Mouse (Mus musculus) mesoderm, embryonic 11.5 days (tissue): ENCODE data around the gene Nsdhl.
A peak's percentile ranks its signal among the peaks of the same experiment; 100 is the strongest.

Source experiments
- DNase-seq: peaks from one replicate; pipeline ENCODE4 v3.0.0-alpha.2; 2012; ENCODE audit warnings: low read depth, low spot score

Nsdhl gene

GRCm38 (mm10) chrX:72917884-72918681, at the start of gene Nsdhl, which contains the start of gene Cetn2:
Nsdhl (plus strand) TSS chrX:72918557.
Cetn2 (minus strand) TSS chrX:72918411.
- peak; percentile 91 for DNase-seq

DNA sequence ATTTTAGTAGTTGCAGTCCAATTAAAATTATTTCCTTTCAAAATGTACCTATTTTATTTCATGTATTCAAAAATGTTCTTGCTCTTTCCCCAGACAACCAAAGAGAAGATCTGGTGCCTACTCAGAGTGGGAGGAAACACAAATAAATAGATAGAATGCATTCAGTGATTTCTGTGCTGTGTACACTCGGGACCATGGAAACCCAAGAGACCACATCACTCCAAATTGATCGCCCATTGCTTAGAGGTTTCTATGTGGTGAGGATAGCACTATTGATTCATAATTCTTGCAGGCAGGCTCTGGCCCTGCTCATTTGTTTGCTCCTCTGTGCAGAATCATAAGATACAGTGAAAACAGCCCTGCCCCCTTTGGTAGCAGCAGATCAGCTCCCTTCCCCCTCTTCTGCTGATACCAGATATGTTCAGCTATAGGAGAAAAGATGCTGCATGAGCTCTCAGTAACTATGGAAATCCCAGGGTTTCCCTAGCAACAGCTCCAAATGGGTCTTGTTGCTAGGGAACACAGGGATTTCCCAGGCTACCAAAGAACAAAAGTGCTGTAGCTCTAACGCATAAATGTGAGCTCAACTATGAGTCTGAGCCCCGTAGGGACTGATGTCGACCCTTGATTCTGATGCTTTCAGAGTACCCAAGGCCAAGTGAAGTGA, 22.8 kb upstream of the Nsdhl start:
- peak; percentile 60 for DNase-seq

DNA sequence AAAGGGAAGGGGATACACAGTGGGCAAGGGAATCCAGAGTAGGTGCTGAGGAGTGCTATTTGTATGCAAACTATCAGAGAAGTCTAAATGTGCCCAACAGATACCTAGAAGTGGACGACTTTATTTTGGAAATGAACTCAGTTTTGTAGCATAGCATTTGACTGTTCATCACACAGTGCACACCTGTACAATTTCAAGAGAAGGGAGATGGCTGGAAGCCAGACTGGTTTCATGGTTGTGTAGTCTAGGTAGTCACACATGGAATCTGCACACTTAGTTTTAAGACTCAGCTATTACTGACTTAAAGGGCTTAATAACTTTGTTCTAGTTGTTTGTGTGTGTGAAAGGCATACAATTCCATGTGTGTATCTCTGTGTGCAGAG, 22.3 kb upstream of the Nsdhl start:
- no peak for DNase-seq

- DNase-seq, result no peak
Observed at GRCm38 (mm10) chrX:72902530-72902929, 15.8 kb upstream of the Nsdhl start.

DNA sequence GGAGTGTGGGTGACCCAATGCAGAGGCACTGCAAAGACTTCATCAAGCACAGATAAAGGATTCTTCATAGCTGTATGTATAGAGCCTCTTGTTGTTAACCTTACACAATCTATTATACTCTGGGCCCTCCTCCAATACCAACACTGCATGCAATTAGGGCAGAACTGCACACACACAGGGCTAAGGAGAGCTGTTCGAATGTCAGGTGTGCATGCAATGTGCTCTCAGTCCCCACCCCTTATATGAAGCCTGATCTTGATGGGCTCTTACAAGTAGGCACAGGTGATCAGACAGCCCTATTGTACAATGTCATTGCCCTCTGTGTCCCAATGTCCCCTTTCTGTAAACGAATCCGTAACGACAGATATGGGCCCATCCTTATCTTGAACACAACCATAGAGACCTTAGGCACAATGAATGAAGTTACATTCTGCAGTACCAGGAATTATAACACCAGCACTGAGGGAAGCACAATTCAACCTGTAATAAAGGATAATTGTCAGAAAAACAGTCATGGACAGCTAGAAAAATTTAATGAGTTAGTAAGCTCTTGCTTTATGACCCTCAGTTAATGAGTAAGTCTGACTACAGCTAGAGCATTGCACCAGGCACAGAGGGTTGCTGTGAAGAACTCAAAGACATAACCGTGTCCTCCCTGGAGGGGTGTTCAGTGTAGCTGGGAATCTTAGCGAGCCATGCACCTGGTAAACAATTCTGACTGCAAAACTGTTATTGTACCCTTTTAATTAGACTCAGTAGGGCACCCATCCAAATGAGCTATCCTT, 10.5 kb upstream of the Nsdhl start:
- DNase-seq, result no peak

DNA sequence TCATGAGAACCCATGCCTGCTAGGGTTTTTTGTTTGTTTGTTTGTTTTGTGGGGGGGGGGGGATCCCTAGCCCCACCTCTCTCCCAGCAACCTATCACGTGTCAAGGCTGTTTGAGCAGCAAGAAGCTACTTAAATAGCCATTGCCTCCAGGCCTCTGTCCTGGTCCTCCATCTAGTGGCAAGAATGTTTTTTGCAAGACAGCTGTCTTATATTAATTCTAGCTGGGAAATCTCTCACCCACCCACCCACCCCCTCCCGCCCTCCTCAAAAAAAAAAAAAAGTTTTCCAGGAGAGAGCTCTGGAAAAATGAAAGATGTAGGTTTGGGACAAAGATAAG, 10.0 kb upstream of the Nsdhl start:
- peak; percentile 70 for DNase-seq

GRCm38 (mm10) chrX:72911611-72912010, 6.7 kb upstream of the Nsdhl start:
- no peak for DNase-seq

GRCm38 (mm10) chrX:72918682-72919059, 314 bp downstream of the Nsdhl start:
- no peak for DNase-seq

DNA sequence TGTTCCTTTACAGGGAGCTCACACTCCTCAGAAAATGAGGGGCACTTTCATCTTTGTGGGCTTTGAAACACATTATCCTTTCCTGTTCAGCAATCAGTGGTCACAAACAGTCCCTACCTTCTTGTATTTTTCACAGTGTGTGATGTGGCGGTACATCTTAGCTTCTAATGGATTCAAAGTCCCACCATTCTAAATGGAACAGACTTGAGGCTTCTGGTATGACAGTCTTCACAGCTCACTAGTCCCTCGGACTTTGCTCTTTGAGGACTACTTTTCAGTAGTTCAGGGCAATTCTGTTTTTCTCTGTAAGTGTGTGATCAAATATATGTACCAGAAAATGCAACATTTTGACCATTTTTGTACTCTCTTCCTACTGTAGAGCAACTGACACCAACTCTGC, 3.0 kb downstream of the Nsdhl start:
- DNase-seq, result no peak

GRCm38 (mm10) chrX:72953464-72953863, 35.1 kb downstream of the Nsdhl start:
- DNase-seq, result no peak

DNA sequence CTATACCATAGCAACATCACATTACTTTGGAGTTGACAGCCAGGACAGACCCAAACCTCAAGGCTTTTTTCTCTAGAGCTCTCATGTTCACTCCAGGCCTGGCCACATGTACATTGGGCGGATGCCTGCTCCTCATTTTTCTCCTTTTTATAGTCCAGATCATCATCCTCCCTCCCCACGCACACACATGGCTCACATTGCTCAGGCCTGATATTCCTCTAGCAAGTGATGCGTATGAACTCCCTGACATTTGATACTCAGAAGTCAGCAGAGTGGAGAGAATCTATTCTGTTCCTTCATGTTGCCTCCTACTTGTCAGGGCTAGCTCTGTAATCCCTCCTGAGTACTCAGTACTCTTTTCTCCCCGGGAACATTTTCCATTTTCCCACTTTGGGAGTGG, 38.1 kb downstream of the Nsdhl start:
- DNase-seq, result no peak

DNA sequence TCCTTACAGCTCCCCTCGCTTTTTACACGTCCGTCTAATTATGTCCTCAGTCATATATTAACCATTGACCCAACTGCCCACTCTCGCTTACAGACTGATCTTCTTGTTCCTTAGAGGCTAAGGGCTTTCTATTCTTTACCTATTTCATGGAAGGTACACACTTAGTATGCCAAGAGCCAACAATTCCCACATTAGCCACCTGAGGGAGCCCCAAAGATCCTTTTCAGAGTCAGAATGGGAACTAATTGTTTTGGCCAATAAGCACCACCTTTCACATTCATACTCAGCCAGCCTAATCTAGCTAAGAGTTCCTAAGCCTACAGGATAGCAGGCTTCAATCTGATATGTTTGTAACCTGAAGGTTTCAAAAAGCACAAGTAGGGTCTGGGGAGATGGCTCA, 42.1 kb downstream of the Nsdhl start:
- no peak for DNase-seq

- DNase-seq, result no peak
Observed at GRCm38 (mm10) chrX:72961511-72961910, 43.2 kb downstream of the Nsdhl start.

DNA sequence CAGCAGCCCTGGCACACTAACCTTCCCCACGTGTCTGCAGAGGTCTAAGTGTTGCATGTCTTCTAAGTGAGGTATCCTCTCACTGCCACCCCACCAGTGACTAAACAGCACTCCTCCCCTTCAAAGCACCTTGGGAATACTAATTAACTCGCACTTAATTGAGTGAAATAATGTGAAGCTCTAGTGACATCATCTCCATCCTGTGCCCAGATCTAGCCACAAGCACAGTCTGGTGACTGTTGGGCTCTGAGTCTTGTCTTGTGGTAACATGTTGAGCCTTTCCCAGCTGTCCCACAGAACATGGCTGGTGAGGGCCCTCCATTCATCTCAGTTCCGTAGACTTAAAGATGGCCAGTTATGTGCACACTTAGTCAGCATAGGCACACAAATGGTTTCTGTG, 44.4 kb downstream of the Nsdhl start:
- no peak for DNase-seq

DNA sequence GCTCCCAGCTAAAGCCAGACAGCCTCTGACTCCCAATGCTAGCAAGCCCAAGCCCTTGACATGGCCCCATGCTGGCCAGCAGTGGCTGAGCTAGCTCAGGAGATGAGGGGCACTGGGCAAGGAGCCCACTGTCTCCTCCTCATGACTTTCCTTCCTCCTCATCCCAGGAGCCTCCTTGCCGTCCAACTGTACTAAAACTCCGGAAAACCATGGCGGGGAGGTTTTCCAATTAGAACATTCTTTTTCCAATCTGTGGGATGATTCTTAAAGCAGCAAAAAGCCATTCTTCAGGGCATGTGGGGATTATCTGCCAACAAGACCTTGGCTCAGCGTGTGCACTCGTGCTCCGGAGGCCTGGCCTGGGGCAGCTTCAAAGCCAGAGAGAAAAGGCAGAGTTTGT, 64.5 kb downstream of the Nsdhl start:
- no peak for DNase-seq

DNA sequence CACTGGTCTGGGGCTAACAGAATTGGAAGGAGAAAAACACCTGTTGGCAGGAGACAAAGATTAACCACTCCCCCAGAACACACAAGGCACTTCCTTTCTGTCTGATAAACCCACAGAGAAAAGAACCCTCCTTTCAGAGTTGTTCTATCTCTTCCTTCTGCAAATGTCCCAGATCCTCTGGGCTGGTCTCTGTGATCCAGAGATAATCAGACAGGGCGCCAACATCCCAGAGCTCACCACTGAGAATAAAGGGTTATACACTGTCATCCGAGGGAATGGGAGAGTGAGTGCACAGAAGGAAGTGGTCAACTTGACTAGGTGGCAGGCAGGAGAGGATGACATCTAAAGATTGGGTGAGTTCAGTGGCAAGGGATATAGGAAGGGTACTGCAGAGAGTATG, 67.2 kb downstream of the Nsdhl start:
- no peak for DNase-seq

- DNase-seq, result peak; percentile 69
Observed at GRCm38 (mm10) chrX:72986841-72987519, 68.6 kb downstream of the Nsdhl start, which contains the start of gene Zfp185. Zfp185 (plus strand) TSS chrX:72987339.

DNA sequence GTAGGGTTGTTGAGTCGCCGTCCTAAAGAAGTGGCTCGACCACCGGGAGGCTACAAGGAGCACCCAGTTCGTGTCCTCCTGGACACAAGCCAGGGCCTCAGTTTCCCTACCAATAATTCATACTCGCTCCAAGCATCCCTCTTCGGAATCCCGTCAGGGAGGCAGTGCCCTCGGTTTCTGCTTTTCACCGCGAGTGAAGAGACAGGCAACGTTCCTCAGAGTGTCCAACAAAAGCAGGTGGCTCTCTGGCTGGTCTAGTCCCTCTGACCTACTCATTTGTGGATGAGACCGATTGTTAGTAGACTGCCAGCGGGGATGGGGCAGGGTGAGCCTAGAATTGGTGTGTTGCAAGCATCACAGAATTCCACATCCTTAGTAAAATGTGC, 69.2 kb downstream of the Nsdhl start:
- no peak for DNase-seq

- no peak for DNase-seq
Observed at GRCm38 (mm10) chrX:72988431-72988830, 70.1 kb downstream of the Nsdhl start.

DNA sequence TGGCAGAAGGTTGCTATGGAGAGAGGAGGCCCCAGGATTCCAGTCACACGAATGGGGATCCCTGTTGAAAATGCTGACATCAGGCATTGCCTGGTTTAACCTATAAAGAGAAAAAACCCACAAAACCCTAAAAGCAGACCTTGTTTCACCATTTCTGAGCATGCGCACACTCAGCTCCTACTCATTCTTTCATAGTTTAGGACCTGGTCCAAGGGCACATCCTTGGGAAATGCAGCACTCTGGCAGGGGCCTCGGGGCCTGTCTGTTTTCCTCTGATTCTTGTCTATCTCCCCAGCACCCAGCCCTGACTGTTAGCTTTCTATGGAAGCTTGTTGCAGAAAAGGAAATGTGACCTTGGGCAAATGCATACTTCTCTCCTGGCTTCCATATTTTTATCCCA, 72.2 kb downstream of the Nsdhl start:
- DNase-seq, result no peak

DNA sequence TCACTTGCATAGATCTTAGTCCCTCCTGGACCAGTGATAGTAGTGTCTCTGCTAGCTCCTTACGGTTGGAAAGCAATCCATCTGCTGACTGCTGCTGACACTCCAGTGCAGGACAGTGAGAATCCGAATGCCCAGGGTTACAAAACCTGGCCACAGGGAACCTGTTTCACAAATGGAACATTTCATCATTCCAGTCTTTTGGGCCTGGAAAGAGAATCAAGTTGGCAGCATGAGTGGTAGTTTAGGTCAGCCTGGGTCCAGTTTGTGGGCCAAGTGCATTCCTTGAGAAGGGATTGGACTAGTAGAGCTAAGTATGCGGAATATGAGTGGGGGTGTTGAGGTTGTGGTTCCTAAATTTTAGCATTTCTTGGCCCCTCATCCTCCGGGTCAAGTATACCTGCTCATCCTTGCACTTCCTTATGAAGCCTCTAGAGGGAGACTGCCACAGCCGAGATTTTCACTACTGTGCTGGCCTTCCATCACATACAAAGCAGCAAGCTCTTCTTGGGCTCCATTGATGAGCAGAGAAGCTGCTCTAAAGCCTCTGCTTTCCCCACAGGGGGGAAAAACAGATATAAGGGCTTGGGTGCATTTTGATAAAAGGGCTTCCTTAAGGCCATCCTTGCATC, 74.0 kb downstream of the Nsdhl start:
- DNase-seq, result no peak

GRCm38 (mm10) chrX:72995542-72995941, 77.2 kb downstream of the Nsdhl start:
- DNase-seq, result no peak
